Mouse (Mus musculus): ENCODE measurements at regions not wholly inside any gene's neighbourhood (a gene's known extent, or its start where the extent isn't known, plus 50 kb on each side); places are given as distances from the start of the nearest gene placed in this dataset.

DNA sequence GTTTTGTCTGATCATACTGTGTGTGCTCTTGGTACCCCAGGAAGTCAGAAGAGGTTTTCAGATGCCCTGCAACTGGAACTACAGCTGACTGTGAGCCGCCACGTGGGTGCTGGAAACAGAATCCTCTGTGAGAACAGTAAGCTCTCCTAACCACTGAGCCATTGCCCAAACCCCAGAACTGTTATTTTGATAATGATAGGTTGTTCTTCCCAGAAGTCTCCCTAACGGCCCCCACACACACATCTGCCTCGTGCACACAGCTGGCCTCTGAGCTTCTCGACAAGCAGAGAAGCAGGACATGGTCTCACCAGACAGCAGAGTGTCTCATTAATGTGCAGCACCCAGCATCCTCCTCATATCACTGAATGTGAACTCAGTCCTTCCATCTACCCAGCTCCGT lies 110.0 kb upstream of the Map3k7 start:
- no peak for TF ChIP-seq MAX (IDR thresholded peaks at IDR 0.05)
- TF ChIP-seq MYOG (IDR thresholded peaks at IDR 0.05; ENCODE audit: control insufficient read depth, extremely low read depth, insufficient read length), result no peak
- TF ChIP-seq CTCF (IDR thresholded peaks at IDR 0.05; ENCODE audit: control insufficient read depth, insufficient read depth, insufficient read length), result no peak

All from C2C12 (cell line).